Mouse (Mus musculus) liver, postnatal 0 days (tissue): Measurements from ENCODE around the gene Odaph. TPM values are rescaled to one million over a fixed set of nuclear protein-coding genes. Genes with fewer than 3 reads are reported as not detected.

Experiments
- ATAC-seq: fragments of 200-750 bp; cut with Nextera tagmentation; 2 replicates; pipeline ENCODE4 v1.8.0; 2017; ENCODE audit warnings: mild to moderate bottlenecking, moderate library complexity
- DNase-seq: peaks from one replicate; pipeline ENCODE4 v3.0.0-alpha.2; 2016
- H3K27ac ChIP-seq: fragments of 300-500 bp; sonication (generic); 2 replicates; pipeline ENCODE4 v1.5.1; 2014; ENCODE audit warnings: antibody characterized with exemption, moderate library complexity, mild to moderate bottlenecking, low read depth
- H3K27me3 ChIP-seq: fragments of 300-500 bp; sonication (generic); 2 replicates; pipeline ENCODE4 v1.6.1; 2014; ENCODE audit warnings: low read length, control low read depth, mixed read lengths; ENCODE audit not compliant: insufficient read depth
- H3K36me3 ChIP-seq: fragments of 300-500 bp; sonication (generic); replicated peaks from 2 replicates; pipeline ENCODE4 v1.6.1; 2014; ENCODE audit warnings: mild to moderate bottlenecking, control low read depth, low read length, moderate library complexity, mixed read lengths; ENCODE audit not compliant: insufficient read depth
- H3K4me1 ChIP-seq: fragments of 300-500 bp; sonication (generic); 2 replicates; pipeline ENCODE4 v1.6.1; 2014; ENCODE audit warnings: antibody characterized with exemption, mild to moderate bottlenecking, control low read depth; ENCODE audit not compliant: insufficient read depth
- H3K4me2 ChIP-seq: fragments of 300-500 bp; sonication (generic); 2 replicates; pipeline ENCODE4 v1.6.1; 2014; ENCODE audit warnings: low read depth, mild to moderate bottlenecking, low read length, moderate library complexity, mixed read lengths
- H3K4me3 ChIP-seq: fragments of 300-500 bp; sonication (generic); 2 replicates; pipeline ENCODE4 v1.5.1; 2014; ENCODE audit warnings: low read depth, low read length
- H3K9ac ChIP-seq: fragments of 300-500 bp; sonication (generic); replicated peaks from 2 replicates; pipeline ENCODE4 v1.6.1; 2014; ENCODE audit warnings: mild to moderate bottlenecking, moderate library complexity
- H3K9me3 ChIP-seq: fragments of 300-500 bp; sonication (generic); 2 replicates; pipeline ENCODE4 v1.6.1; 2016; ENCODE audit warnings: mild to moderate bottlenecking, control low read depth, low read length, mixed read lengths
- CTCF ChIP-seq: sonication (generic); IDR thresholded peaks from 2 replicates; pipeline ENCODE4 v1.5.1; 2016; ENCODE audit warnings: antibody characterized with exemption, low read depth
- EP300 ChIP-seq: IDR thresholded peaks from 2 replicates; pipeline ENCODE4 v1.6.1; 2016; ENCODE audit warnings: antibody characterized with exemption, low read depth, mild to moderate bottlenecking
- WGBS: fragments of 180-500 bp; shearing (Covaris S2); extraction: QIAGEN DNeasy Blood & Tissue Kit; methylation state at CpG from one replicate; pipeline ENCODE4 v1.1.7; 2014; ENCODE audit not compliant: insufficient replicate concordance; 5-methylcytosine and 5-hydroxymethylcytosine counted together
- polyA plus RNA-seq: library from polyadenylated mRNA; unstranded; fragments of >200 nt; fragmentation: Nextera tagmentation; extraction: Ambion mirVana; gene quantifications from 2 replicates; pipeline ENCODE4 v1.2.1, GENCODE M21; 2015

The Odaph gene
- polyA plus RNA-seq, 1 experiment from 2014 or later, result not detected

GRCm38 (mm10) chr5:91983490-91983889, 3.8 kb upstream of the Odaph start:
- 65% methylated on average over 2 of the region's 2 CpGs for WGBS
- no peak for ATAC-seq

GRCm38 (mm10) chr5:91985721-91986120, 1.6 kb upstream of the Odaph start:
- TF ChIP-seq EP300 (no peak), CTCF (no peak)
- 66% methylated on average over 2 of the region's 2 CpGs for WGBS
- DNase-seq, result no peak
- Histone ChIP-seq H3K4me3 (no peak overlapping the region), H3K4me1 (no peaks in the 10 kb centered on the region), H3K27me3 (no peaks in the 10 kb centered on the region), H3K36me3 (no peaks in the 10 kb centered on the region), H3K9ac (no peak overlapping the region), H3K9me3 (no peaks in the 10 kb centered on the region), H3K4me2 (no peak overlapping the region), H3K27ac (no peak overlapping the region)
- no peak for ATAC-seq

More at GRCm38 (mm10) chr5:91983490-91983889, 3.8 kb upstream of the Odaph start:
- no peaks in the 10 kb centered on the region for H3K27me3 ChIP-seq
- H3K4me3 ChIP-seq, result no peak overlapping the region
- TF ChIP-seq EP300, result no peak
- H3K27ac ChIP-seq, result no peak overlapping the region
- H3K9me3 ChIP-seq, result no peaks in the 10 kb centered on the region
- no peak overlapping the region for H3K9ac ChIP-seq
- DNase-seq, result no peak
- no peak overlapping the region for H3K4me2 ChIP-seq
- no peaks in the 10 kb centered on the region for H3K4me1 ChIP-seq
- H3K36me3 ChIP-seq, result no peaks in the 10 kb centered on the region

- Histone ChIP-seq H3K27ac (no peak overlapping the region), H3K4me2 (no peak overlapping the region), H3K9me3 (no peaks in the 10 kb centered on the region), H3K4me1 (no peaks in the 10 kb centered on the region), H3K4me3 (no peak overlapping the region), H3K9ac (no peak overlapping the region), H3K27me3 (no peaks in the 10 kb centered on the region), H3K36me3 (no peaks in the 10 kb centered on the region)
- no peak for DNase-seq
- WGBS, result 84% methylated on average over 2 of the region's 2 CpGs
- no peak for TF ChIP-seq EP300
- no peak for TF ChIP-seq CTCF
- no peak for ATAC-seq
Observed at GRCm38 (mm10) chr5:91987799-91988198, 524 bp downstream of the Odaph start.

- no peak overlapping the region for H3K9ac ChIP-seq
- no peaks in the 10 kb centered on the region for H3K9me3 ChIP-seq
- no peaks in the 10 kb centered on the region for H3K27me3 ChIP-seq
- TF ChIP-seq EP300 (no peak), CTCF (no peak)
- H3K4me2 ChIP-seq, result no peak overlapping the region
- no peak for DNase-seq
- H3K36me3 ChIP-seq, result no peaks in the 10 kb centered on the region
- no peaks in the 10 kb centered on the region for H3K4me1 ChIP-seq
- WGBS, result 79% methylated on average over 9 of the region's 9 CpGs
- ATAC-seq, result no peak
- no peak overlapping the region for H3K27ac ChIP-seq
- H3K4me3 ChIP-seq, result no peak overlapping the region
Observed at GRCm38 (mm10) chr5:91989261-91989660, 2.0 kb downstream of the Odaph start.

GRCm38 (mm10) chr5:91991191-91991937, 4.1 kb downstream of the Odaph start:
- WGBS, result 57% methylated on average over 6 of the region's 6 CpGs
- H3K4me2 ChIP-seq, result no peak overlapping the region
- H3K9ac ChIP-seq, result no peak overlapping the region
- no peaks in the 10 kb centered on the region for H3K9me3 ChIP-seq
- no peak overlapping the region for H3K27ac ChIP-seq
- TF ChIP-seq CTCF (no peak), EP300 (no peak)
- no peaks in the 10 kb centered on the region for H3K4me1 ChIP-seq
- no peak for ATAC-seq
- DNase-seq, result no peak
- H3K36me3 ChIP-seq, result no peaks in the 10 kb centered on the region
- H3K4me3 ChIP-seq, result no peak overlapping the region
- no peaks in the 10 kb centered on the region for H3K27me3 ChIP-seq

GRCm38 (mm10) chr5:91993061-91993460, 5.8 kb downstream of the Odaph start:
- Histone ChIP-seq H3K27ac (no peak overlapping the region), H3K4me2 (no peak overlapping the region), H3K36me3 (no peaks in the 10 kb centered on the region), H3K9ac (no peak overlapping the region), H3K4me3 (no peak overlapping the region), H3K4me1 (no peaks in the 10 kb centered on the region), H3K27me3 (no peaks in the 10 kb centered on the region), H3K9me3 (no peaks in the 10 kb centered on the region)
- 62% methylated on average over 2 of the region's 2 CpGs for WGBS
- ATAC-seq (no peak), DNase-seq (no peak)
- TF ChIP-seq EP300, result no peak
- no peak for TF ChIP-seq CTCF

GRCm38 (mm10) chr5:91994546-91994945, 7.3 kb downstream of the Odaph start:
- no peak for TF ChIP-seq EP300
- no peak for TF ChIP-seq CTCF
- Histone ChIP-seq H3K36me3 (no peaks in the 10 kb centered on the region), H3K9me3 (peaks cover 9% of the 10 kb centered on the region), H3K4me1 (no peaks in the 10 kb centered on the region), H3K27ac (no peak overlapping the region), H3K4me3 (no peak overlapping the region), H3K27me3 (no peaks in the 10 kb centered on the region), H3K9ac (no peak overlapping the region), H3K4me2 (no peak overlapping the region)
- DNase-seq (no peak), ATAC-seq (no peak)
- 66% methylated on average over 13 of the region's 13 CpGs for WGBS
